Mouse (Mus musculus): ENCODE measurements at regions not wholly inside any gene's neighbourhood (a gene's known extent, or its start where the extent isn't known, plus 50 kb on each side); places are given as distances from the start of the nearest gene placed in this dataset.

DNA sequence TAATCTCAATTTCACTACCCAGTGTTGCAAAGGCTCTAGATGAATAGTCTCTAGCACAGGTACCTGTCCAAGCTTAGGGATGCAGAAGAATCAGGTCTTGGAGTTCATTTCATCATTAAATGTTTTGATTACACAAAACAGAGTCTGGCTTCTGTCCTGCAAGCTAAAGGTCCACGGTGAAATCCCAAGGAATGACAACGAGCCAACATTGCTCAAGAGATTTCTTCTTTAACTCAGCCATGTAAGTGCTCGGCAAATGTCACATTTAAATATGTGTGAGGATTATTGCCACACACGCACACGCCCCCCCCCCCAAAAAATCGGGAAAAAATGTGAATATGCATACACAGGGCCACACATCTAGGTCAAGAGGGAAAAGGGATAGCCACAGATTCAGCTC is 1666.4 kb upstream of the 5930422O12Rik start:
- TF ChIP-seq CTCF (IDR thresholded peaks at IDR 0.05; ENCODE audit: low read depth), result no peak
- TF ChIP-seq EP300 (IDR thresholded peaks at IDR 0.05; ENCODE audit: low read depth), result no peak

All from liver, postnatal 0 days (tissue).